Mouse (Mus musculus): ENCODE data around the gene Popdc2. TPM values are rescaled to one million over a fixed set of nuclear protein-coding genes. Genes with fewer than 3 reads are reported as not detected.

The Popdc2 gene
- total RNA-seq, 2 experiments from 2014 or later: 0.80 to 4.6 TPM

GRCm38 (mm10) chr16:38354185-38354913, 7.7 kb upstream of the Popdc2 start:
- no peak for DNase-seq (ENCODE audit: low spot score in 2 of 2)

DNA sequence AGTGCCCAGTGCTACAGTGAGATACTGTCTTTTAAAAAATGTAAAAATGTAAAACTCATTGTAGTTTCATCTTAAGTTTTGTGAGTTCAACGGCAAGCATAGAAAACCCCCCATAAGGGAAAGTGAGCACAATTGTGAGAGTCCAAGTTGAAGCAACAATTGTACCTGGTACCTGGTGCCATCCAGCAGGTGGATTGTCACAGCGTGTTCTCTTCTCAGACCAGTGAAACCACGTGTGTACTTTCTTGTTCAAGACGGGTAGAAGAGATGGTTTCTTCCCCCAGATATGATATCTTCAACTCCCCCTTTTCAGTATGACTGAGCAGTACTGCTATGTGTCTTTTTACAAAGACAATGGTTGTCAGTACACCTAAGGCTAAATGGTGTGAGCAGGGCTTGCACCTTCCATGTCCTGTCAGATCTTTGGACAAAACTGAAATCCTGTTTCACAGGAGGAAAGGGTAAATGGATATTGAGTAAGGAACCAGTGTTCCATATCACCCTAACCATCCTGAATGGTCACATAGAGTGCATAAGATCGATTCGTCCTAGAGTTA, 3.7 kb upstream of the Popdc2 start:
- no peak for DNase-seq (ENCODE audit: low spot score in 2 of 2)

DNA sequence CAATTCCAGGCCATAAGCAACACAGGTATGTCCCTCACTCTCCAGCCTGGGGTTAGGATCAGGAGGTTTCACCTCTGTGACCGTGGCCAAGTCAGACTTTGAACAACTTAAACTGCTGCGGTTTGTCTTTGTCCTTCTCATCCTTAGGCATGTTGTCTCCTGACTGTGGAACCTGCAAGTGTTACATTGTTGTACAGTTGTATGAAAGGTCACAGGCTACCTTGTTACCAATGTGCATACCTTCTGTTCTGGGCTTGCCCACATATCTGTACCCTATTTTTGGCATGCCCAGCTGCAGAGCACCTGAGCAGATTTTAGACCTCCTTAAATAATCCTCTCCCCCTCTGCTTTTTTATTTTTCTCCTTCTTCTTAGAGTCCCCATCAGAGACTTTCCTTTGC, 2.8 kb upstream of the Popdc2 start:
- no peak for DNase-seq (ENCODE audit: low spot score in 2 of 2)

DNA sequence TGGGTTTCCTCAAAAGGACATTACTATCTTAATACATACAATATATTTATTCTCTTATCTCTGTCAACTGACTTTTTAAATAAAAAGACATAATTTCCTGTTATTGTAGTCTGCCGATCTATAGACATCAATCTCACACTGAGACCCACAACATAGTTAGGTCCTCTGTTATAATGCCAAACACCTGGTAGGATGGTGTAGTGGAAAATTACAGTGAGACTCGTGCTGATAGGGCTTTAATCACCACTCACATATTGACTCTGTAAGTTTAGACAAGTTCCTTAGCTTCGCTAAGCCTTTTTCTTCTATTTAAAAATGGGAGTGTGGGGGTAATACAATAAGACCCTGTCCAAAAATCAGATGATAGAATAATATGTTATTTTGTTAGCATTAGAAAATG, 2.2 kb upstream of the Popdc2 start:
- DNase-seq (ENCODE audit: low spot score in 2 of 2): no peak

- no peak for DNase-seq (ENCODE audit: low spot score in 2 of 2)
These were observed 1.7 kb upstream of the Popdc2 start for GRCm38 (mm10) chr16:38360317-38360716.

GRCm38 (mm10) chr16:38362493-38363255, 665 bp downstream of the Popdc2 start:
- DNase-seq (ENCODE audit: low spot score in 2 of 2): no peak

GRCm38 (mm10) chr16:38363256-38363595, 1.2 kb downstream of the Popdc2 start:
- no peak for DNase-seq (ENCODE audit: low spot score in 2 of 2)

DNA sequence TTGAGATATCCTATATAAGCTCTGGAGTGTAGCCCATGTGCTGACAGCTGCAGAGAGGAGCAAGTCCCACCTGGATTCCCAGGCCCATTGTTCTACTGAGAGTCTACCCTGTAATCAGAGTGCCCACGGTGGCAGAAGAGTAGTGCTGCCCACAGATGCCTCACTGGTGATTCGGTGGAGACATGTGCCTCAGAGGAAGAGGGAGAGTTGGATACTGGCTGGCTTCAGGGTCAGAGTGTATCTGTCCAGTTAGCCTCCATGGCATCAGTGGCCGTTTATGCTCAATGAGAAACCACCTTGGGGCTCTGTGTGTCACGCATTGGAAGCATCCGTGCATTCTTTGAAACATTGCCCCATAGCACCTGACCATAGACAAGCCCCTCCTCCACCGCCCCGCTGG, 1.6 kb downstream of the Popdc2 start:
- no peak for DNase-seq (ENCODE audit: low spot score in 2 of 2)

DNA sequence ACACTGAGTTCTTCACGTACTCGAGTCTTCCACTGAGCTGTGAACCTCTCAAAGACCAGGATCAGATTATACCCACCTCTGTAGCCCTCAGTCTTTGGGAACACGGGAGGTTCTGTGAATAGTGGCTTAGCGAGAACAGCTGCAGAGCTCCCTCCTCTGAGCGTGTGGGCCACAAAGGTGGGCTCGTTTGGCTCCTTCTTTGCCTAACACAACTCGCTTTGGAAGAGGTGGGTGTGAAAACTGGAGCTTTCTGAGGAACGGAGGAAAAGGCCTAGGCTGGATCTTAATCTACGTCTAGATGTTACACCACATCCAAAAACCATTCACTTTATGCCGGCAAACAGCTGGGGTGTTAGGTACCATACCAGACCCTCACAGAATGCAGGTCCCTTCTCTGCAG, 3.4 kb downstream of the Popdc2 start:
- DNase-seq (ENCODE audit: low spot score in 2 of 2): no peak

DNA sequence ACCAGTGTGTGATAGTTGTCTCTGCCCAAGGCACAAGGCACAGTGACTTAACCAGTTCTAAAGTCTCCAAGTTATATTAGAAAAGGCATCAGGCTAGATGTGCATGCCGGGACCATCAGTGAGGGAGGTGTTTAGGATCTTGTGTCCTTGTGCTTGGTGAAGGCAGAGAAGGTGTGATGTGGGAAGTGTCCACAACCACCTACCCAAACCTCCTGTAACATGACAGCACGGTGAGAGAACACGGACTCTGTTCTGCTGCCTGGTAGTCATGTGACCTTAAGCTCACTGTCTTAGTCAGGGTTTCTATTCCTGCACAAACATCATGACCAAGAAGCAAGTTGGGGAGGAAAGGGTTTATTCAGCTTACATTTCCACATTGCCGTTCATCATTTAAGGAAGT, 4.2 kb downstream of the Popdc2 start:
- DNase-seq (ENCODE audit: low spot score in 2 of 2): no peak

DNA sequence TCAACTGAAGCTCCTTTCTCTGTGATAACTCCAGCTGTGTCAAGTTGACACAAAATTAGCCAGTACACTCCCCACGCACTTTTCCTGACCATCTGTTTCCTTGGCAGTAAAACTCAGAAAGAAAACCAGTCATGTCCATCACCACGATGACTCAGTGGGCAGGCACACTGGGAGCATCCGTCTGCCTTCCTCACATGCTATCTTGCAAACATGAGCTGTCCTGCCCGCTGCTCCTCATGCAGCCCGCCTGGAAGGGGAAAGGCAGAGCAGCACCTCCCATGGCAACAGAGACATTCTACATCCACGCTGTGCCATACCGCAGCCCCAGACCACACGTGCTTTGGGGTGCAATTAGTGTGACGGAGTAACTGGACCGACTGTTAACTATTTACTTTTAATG, 6.3 kb downstream of the Popdc2 start:
- DNase-seq (ENCODE audit: low spot score in 2 of 2): no peak

DNA sequence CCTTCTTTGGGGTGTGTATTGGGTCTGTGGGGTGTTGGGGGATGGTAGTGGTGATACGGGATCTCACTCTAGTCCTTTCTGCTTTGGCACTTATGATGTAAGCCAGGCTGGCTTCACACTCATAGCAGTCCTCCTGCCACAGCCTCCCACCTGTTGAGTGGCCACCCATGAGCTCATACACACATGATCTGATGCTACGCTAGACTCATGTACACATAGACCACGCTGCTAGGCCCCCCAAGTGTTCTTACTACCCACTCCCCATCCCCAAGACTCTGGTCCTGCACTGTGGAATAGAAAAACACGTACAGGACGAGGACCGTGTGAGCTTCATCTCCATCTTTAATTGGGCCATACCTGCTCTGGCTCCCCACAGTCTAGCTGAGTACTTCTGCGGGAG, 7.0 kb downstream of the Popdc2 start:
- DNase-seq (ENCODE audit: low spot score in 2 of 2): no peak

DNA sequence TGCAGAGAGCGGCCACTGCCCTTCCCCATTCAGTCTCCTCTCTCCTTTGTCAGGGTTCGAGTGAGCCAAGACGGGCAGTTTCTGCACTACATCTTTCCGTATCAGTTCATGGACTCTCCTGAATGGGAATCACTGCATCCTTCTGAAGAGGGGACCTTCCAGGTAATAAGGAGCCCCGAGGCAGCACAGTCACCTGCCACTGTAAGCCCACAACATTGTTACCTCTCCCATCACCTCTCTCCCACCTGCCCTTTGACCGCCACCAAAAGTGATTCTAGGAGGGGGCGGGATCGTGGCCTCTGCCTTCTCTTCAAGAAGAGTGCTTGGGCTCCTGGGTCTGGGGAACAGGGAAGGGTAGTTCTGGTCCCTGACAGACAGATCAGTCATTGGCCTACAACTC, 7.4 kb downstream of the Popdc2 start:
- DNase-seq (ENCODE audit: low spot score in 2 of 2): no peak

- no peak for DNase-seq (ENCODE audit: low spot score in 2 of 2)
These were observed 8.0 kb downstream of the Popdc2 start for GRCm38 (mm10) chr16:38369992-38370484.

GRCm38 (mm10) chr16:38370633-38371374, 8.8 kb downstream of the Popdc2 start:
- DNase-seq (ENCODE audit: low spot score in 2 of 2): no peak

GRCm38 (mm10) chr16:38371705-38372296, 9.8 kb downstream of the Popdc2 start:
- DNase-seq (ENCODE audit: low spot score in 2 of 2): no peak

DNA sequence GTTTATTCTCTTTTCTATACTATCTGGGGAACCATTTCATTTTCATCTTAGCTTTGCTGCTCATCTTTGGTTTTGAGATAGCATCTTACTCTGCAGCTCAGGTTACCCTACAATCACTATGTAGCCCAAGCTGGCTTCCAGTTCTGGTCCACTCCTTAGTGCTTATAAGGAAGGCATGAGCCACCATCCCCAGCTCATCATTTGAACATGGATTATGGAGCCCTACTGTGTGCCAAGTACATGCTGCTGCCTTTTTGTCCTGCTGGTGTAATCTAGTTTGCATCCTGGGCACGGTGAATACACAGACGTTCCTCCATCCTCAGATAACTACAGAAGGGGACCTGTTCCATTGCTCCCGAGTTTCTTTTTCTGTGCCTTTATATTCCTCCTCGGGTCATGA, 10.9 kb downstream of the Popdc2 start:
- DNase-seq (ENCODE audit: low spot score in 2 of 2): no peak

DNA sequence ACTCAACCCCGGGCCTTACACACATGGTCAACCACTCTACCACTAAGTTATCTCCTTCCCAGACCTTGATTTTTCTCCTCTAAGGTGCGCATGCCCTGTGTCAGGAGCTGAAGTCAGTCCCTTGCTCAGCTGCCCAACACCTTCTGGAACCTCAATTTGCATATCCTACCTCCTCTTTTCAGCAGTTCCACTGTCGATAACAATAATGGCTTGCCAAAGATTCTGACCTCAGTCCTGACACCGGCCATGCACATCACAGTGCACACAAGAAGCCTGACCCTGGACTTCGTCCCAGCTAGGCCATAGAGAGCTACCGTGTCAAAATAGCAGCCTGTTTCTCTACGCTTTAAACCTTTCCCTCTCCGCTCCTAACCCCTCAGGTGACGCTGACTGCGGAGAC, 11.4 kb downstream of the Popdc2 start:
- no peak for DNase-seq (ENCODE audit: low spot score in 2 of 2)

DNA sequence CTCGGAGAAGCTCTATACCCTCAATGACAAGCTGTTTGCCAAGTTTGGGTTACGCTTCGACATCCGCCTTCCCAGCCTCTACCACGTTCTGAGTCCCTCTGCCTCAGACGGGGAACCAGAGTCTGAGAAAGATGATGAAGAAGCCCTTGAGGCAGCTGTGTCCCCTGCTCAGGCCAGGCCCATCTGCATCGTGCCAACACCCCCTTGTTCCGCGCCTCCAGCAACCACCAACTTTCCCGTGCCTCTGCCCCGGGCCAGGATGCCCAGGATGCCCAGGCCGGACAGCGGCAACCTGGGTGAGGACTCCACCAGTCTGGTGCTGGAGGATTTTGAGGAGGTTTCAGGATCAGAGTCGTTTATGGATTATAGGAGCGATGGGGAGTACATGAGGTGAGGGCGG, 11.9 kb downstream of the Popdc2 start:
- no peak for DNase-seq (ENCODE audit: low spot score in 2 of 2)

- no peak for DNase-seq (ENCODE audit: low spot score in 2 of 2)
These were observed 12.6 kb downstream of the Popdc2 start for GRCm38 (mm10) chr16:38374379-38375140.

GRCm38 (mm10) chr16:38375182-38375581, 13.2 kb downstream of the Popdc2 start:
- no peak for DNase-seq (ENCODE audit: low spot score in 2 of 2)
